Mouse (Mus musculus) liver, embryonic 14.5 days (tissue): ENCODE measurements around the gene Nat8l.

Source experiments
- CTCF ChIP-seq: IDR thresholded peaks from 2 replicates; pipeline ENCODE4 v1.5.1; 2016; ENCODE audit warnings: antibody characterized with exemption, low read depth, control low read depth
- EP300 ChIP-seq: IDR thresholded peaks from 2 replicates; pipeline ENCODE4 v1.6.1; 2016; ENCODE audit warnings: antibody characterized with exemption, low read depth

- TF ChIP-seq CTCF (no peak), EP300 (no peak)
Observed at GRCm38 (mm10) chr5:34002636-34003035, 6.9 kb downstream of the Nat8l start.
